Comparison of ENCODE assay signal across 9 mouse cellular contexts in the genomic region with DNA sequence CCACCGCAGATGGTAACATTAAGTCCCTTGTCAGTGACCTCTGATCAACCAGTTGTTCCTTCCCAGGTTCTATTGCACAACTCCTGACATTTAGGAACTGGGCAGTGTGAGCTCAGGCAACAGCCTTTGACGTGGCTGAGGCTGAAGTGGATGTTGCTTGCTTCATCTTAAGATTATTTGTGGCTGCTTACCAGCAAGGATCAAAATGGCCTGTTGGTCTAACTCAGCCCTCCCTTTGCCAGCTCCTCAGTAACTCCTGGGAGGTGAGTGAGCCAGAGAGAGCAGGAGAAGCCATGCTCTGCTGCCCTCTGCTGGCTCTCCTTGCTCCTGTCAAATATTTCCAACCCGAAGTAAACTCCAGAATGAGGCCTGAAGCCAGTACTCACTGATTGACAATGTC.
A peak's percentile ranks its signal among the peaks of the same experiment; 100 is the strongest.
DNase-seq lines count a peak whose midpoint lies in the region; ATAC-seq and TF ChIP-seq lines count a peak whose summit lies in the region.
"Had no signal": no experiment of that assay in that cellular context is flagged by ENCODE, and none has a peak within 500 bp of the region (broad histone marks: within the 10 kb centered on the region; RNA-seq: fewer than 3 reads in every experiment).

No protein-coding gene starts in this region.

- no peaks in the 10 kb centered on the region for H3K4me1 ChIP-seq in ES-Bruce4 (ENCODE audit: control insufficient read depth, insufficient read depth, low read length)
- no peaks in the 10 kb centered on the region for H3K4me1 ChIP-seq in lung, embryonic 16.5 days (replicated peaks; ENCODE audit: control insufficient read depth, insufficient read depth, low read length)

- no peak overlapping the region for H3K4me3 ChIP-seq in ES-Bruce4 (ENCODE audit: low read depth, low read length)
- H3K4me3 ChIP-seq in lung, embryonic 16.5 days (ENCODE audit: low read length) = no peak overlapping the region
- H3K4me3 ChIP-seq: heart, embryonic 15.5 days had no signal

- no peak for TF ChIP-seq POLR2A in ES-Bruce4 (IDR thresholded peaks at IDR 0.05; ENCODE audit: insufficient read depth, low read length)
- no peak for TF ChIP-seq POLR2A in brain, embryonic 14.5 days (IDR thresholded peaks at IDR 0.05; ENCODE audit: borderline replicate concordance, extremely low read depth, insufficient read depth, insufficient read length, poor library complexity, severe bottlenecking)

- no peaks in the 10 kb centered on the region for H3K27me3 ChIP-seq in ES-Bruce4 (ENCODE audit: control insufficient read depth, insufficient read depth, low read length, poor library complexity, severe bottlenecking)
- H3K27me3 ChIP-seq in lung, embryonic 16.5 days (ENCODE audit: control insufficient read depth, insufficient read depth, low read depth, low read length) = no peaks in the 10 kb centered on the region
- H3K27me3 ChIP-seq: heart, embryonic 15.5 days had no signal

- intact Hi-C loops in heart, postnatal 10 days (cut with DNase I) = loop anchor here (1.0 kb wide), 2 partner anchors 222 to 258 kb away; no protein-coding TSS in a partner anchor

- no peak for TF ChIP-seq EP300 in ES-Bruce4 (IDR thresholded peaks at IDR 0.05; ENCODE audit: insufficient read depth, low read depth, low read length)

- DNase-seq in brain, embryonic 14.5 days (ENCODE audit: low read depth) = peak; percentile 82
- DNase-seq in fibroblast of lung, adult 2 months (ENCODE audit: low read depth) = peak; percentile 91
- peak; percentile 80 to 85 for DNase-seq in heart, postnatal 10 days
- peak; percentile 7 to 71 for DNase-seq in layer of hippocampus, adult 18-20 months (ENCODE audit: low spot score in 2 of 2)
- peak; percentile 72 for DNase-seq in ovary, postnatal 36 days (ENCODE audit: low spot score)
- peak; percentile 81 for DNase-seq in thymus, postnatal 25 days

- WGBS in lung, embryonic 16.5 days = 26% methylated on average over 3 of the region's 3 CpGs

- no peak overlapping the region for H3K27ac ChIP-seq in ES-Bruce4 (ENCODE audit: insufficient read depth, low read length)
- H3K27ac ChIP-seq in lung, embryonic 16.5 days (ENCODE audit: low read length) = no peak overlapping the region
- H3K27ac ChIP-seq: heart, embryonic 15.5 days had no signal

- no peak overlapping the region for H3K4me2 ChIP-seq in lung, embryonic 16.5 days (ENCODE audit: low read depth, low read length)
- H3K4me2 ChIP-seq: heart, embryonic 15.5 days had no signal

- H3K9me3 ChIP-seq in ES-Bruce4 (replicated peaks; ENCODE audit: control insufficient read depth, insufficient read depth, low read length, poor library complexity, severe bottlenecking) = no peaks in the 10 kb centered on the region
- 0 out of 2 replicates have a peak, but pooled peaks cover 5% of the 10 kb centered on the region for H3K9me3 ChIP-seq in lung, embryonic 16.5 days (ENCODE audit: control insufficient read depth, low read length)
- H3K9me3 ChIP-seq: heart, embryonic 15.5 days had no signal

- peak; percentile 64 for ATAC-seq in lung, embryonic 16.5 days (ENCODE audit: low read depth)

- TF ChIP-seq CTCF in ES-Bruce4 (IDR thresholded peaks at IDR 0.05; ENCODE audit: low read depth, low read length) = peak; percentile 71
- TF ChIP-seq CTCF in brain, embryonic 14.5 days (IDR thresholded peaks at IDR 0.05; ENCODE audit: borderline replicate concordance, extremely low read depth, insufficient read depth, insufficient read length) = peak; percentile 90

- H3K9ac ChIP-seq in ES-Bruce4 (ENCODE audit: low read depth, poor library complexity, severe bottlenecking) = no peak overlapping the region
- no peak overlapping the region for H3K9ac ChIP-seq in lung, embryonic 16.5 days (ENCODE audit: low read length)
- H3K9ac ChIP-seq: heart, embryonic 15.5 days had no signal

- no peaks in the 10 kb centered on the region for H3K36me3 ChIP-seq in ES-Bruce4 (ENCODE audit: control insufficient read depth, insufficient read depth, low read length, poor library complexity, severe bottlenecking)
- no peaks in the 10 kb centered on the region for H3K36me3 ChIP-seq in lung, embryonic 16.5 days (ENCODE audit: control insufficient read depth, insufficient read depth, low read length)
- H3K36me3 ChIP-seq: heart, embryonic 15.5 days had no signal

Comparison
In these comparisons a context has a peak if more than half of its experiments do, and no peak if none do; other contexts are left out.
1. DNase-seq: peak in every context shown above with its lines; median percentile 91 in fibroblast of lung, adult 2 months; 82 in heart, postnatal 10 days; 82 in brain, embryonic 14.5 days; 81 in thymus, postnatal 25 days; 72 in ovary, postnatal 36 days; 39 in layer of hippocampus, adult 18-20 months.